Mouse (Mus musculus) erythroblast, embryonic 14.5 days (primary cell): ENCODE data around the gene Olfr78.

Experiments
- GATA1 ChIP-seq: IDR thresholded peaks from 2 replicates; pipeline ENCODE4 v1.6.1; 2012; ENCODE audit warnings: low read length, inconsistent platforms, mixed read lengths
- TAL1 ChIP-seq: IDR thresholded peaks from 3 replicates; pipeline ENCODE4 v1.6.1; 2012; ENCODE audit warnings: low read length, inconsistent platforms, mixed read lengths

DNA sequence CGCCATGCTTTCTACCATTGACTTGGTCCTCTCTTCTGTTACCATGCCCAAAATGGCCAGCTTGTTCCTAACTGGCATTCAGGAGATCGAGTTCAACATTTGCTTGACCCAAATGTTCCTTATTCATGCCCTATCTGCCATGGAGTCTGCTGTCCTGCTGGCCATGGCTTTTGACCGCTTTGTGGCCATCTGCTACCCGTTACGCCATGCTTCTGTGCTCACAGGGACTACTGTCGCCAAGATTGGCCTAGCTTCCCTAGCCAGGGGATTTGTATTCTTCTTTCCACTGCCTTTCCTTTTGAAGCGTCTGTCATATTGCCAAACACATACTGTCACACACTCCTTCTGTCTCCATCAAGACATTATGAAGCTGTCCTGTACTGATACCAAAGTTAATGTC is 60.8 kb downstream of the Olfr78 start:
- TF ChIP-seq TAL1 (no peak), GATA1 (no peak)
